Mouse (Mus musculus): ENCODE data around the gene Snai1.

The Snai1 gene

DNA sequence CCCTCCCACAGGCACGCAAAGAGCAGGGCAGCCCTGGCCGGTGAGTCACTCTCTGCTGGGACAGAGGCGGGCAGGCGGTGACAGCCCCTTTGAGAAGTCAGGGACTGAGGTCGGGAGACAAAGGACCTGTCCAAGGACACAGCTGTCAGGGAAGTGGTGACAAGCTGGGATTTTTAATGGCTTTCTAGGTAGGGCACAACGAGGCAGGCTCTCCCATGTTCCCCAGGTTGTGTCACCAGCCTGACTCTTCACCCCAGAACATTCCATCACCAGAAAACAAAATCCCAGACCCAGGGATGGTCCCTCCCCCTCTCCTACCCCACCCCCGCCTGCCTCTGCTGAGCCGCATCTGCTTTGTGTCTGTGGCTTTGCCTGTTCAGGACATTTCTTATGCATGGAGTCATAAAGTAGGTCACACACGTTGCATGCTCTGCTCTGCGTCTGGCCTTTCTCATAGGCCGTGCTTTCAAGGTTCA, 15.0 kb downstream of the Snai1 start:
- no peak for DNase-seq

DNA sequence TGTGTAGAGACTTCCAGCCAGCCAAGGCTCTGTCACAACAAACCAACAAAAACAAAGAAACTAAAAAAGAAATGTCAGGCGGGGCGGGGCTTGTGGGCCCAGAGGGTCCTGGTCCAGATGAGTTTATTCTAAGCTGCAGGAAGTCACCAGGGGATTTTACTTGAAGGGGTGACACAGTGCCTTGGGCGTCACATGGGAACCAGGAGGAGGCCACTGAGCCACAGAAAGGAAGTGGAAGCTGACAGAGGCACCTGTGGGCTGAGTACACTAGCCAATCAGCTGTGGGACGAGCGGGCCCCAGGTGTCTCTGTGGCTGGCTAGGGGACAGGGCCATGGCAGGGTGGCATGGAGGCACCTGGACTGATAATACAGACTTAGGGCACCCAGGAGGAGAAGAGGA, 17.8 kb downstream of the Snai1 start:
- DNase-seq, result no peak

DNA sequence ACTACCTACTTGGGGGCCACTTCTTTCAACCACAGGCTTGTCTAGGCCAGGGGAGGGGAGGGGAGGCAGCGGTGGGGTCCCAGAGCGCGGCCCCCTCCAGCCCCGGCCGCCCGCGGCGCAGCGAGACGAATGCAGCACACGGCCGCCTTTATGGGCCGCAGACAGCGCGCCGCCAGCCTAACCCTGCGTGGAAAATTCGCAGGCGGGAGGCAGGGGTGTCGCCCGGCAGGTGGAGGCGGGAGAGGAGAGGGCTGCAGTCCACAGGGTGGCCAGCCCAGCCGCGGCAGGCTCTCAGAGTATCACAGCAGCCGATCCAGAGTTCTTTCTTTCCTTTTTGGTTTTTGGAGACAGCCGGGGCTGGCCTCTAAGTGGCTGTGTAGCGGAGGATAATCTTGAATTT, 21.4 kb downstream of the Snai1 start:
- DNase-seq, result peak; percentile 56

DNA sequence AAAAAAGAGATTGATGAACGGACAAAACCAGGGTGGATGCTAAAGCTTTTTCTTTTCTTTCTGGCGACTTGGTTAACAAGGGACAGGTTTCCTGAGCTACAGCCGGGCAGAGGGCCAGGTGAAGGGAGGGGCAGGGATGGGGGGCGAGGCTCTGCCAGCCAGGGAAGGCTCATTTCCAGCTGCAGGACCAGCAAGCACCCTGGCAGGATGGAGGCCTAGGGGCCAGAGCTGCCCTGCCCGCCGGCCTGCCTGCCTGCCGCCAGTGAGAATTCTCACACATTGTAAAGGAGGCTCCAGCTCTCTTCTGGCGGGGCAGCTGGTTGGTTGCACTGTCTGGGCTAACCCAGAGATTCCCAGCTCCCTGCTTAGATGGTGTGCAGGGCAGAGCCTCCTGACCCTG, 24.1 kb downstream of the Snai1 start:
- no peak for DNase-seq

DNA sequence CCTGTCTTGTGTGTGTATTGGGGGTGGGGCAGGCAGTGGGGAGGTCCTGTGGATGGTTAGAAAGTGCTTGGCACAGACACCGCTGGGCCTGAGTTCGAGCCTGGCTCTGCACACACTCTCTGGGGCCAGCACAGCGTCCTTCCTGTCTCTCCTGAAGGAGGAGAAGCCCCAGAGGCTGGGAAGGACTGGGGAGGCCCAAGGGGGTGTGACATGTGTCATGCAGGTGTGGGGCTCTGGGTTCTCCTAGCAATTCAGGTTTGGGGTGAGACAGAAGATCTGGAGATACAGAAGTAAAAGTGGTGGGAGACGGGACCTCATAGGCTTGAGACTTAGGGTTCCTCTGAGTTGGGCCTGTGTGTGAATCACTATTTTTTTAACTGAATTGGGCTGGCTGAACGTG, 25.0 kb downstream of the Snai1 start:
- no peak for DNase-seq

DNA sequence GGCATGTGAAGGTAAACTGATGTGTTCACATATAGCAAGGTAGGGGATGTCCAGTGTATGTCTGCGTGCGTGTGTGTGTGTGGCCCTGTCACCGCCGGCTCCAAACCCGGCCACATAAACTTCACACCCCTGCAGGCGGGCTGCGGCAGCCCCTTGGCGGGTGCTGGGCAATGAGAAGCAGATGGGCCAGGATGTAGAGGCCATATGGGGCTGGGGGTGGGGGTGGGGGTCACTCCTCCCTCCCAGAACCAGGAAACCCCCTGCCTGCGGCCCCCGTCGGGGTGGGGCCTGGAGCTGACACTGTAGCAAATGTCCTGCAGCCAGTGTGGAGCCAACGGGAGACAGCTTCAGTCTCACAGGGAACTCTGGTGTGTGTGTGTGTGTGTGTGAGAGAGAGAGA, 25.7 kb downstream of the Snai1 start:
- DNase-seq, result peak; percentile 81

DNA sequence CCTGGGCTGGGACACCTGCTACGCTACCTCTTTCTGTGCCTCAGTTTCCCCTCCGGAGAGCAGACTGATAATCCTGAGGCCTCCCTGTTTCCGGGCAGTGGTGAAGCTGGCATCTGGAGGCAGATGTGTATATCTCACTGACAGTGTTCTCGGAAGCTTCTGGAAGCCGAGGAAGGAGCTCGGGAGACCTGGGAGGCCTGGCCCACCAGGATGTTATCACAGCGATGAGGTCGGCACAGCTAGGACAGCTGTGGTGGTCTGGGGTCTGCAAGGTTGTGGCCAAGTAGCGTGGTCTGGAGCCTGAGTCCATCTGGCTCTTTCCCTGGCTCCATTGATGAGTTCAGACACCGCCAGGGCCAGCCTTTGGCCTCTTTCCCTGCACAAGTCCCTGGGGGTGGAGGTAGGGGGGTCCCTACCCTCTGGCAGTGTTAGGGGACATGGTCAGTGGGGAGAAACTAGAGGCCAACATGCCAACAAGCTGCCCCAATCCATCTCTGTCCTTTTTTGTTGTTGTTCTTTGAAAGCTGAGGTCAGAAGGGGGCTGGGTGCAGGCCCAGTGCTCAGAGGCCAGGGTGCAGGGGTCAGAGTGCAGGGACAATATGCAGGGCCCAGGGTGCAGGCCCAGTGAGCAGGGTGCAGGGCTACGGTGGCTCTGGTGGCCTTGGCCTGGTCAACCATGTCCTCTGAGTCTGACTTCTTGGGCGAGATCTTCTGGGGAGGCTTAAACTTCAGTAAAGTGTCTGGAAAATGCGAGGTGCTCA, 26.7 kb downstream of the Snai1 start:
- no peak for DNase-seq

DNA sequence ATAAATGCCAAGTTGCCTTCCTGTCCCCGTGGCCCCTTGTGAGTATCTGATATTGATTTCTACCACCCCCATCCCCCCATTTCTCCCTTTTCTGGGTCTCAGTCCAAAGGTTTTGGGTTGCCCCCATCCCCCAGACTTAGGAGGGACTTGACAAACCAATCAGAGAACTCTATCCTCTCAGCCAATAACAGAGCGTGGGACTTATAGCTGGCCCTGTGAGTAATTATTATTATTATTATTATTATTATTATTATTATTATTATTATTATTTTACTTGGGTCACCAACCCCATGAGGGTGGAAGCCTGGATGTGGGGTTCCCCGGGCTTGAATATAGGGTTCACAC, 27.3 kb downstream of the Snai1 start:
- no peak for DNase-seq

DNA sequence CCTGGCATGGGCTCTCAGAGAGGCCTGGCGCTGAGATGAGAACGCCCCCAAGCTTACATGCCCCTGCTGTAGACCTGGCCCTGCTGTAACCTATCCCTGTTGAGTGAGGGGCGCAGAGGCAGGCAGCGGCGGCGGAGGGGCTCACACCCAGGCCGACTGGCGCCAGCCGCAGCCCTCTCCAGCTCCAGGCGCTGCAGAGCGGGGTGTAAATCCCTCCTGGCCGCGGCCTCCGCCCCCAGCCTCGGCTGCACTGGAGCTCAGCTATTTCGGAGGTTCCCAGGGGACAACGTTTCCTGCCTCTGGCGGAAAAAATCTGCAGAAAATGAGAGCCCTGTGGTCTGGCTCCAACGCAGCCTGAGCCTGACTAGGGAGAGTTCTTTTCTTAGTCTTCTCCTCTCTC, 27.7 kb downstream of the Snai1 start:
- DNase-seq, result peak; percentile 90

DNA sequence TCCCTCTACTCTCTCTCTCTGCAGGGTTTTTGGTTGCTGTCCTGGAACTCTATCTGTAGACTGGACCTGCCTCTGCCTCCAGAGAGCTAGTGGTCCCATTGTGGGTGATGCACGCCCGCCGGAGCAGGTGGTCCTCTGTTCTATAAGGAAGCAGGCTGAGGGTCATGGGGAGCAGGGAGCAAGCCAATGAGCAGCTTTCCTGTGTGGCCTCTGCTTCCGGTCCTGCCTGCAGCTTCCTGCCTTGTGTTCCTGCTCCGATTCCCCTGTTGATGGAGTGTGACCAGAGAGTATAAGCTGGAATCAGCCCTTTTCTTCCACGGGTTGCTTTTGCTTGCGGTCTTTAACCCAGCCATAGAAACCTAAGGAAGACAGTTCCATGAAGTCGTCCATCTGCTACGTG, 30.1 kb downstream of the Snai1 start:
- no peak for DNase-seq

DNA sequence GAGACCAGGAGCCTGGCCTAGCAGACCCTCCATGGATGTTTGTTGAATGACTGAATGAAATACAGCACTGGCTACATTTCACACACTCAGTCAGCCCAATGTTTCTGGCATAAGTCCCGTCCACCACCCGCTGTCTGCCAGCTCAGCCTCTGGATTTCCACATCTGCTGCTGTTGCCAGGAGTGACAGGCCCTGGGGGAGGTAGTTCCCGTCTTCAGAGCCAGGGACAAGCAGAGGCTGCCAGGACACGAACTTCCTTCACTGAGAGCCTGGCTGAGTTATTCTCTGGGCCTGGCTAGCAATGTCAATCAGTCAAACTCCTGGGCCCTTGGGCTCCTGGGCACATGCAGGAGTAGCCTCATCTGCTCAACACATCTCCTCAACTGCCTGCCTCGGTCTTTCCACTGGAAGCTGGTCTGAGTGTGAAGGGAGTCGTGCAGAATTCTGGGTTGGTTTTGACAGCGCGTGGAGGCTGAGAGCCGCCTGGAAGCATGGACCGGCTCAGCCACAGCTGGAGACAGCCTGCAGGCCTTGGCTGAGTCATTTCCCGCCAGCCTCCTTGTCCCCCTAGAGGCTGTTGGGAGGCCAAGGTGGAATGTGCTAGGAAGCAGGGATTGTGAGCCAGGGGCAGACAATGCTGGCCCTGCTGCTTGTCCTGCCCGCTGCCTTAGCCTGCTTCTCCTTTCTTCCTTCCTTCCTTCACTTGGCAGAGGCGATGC, 32.1 kb downstream of the Snai1 start:
- no peak for DNase-seq

DNA sequence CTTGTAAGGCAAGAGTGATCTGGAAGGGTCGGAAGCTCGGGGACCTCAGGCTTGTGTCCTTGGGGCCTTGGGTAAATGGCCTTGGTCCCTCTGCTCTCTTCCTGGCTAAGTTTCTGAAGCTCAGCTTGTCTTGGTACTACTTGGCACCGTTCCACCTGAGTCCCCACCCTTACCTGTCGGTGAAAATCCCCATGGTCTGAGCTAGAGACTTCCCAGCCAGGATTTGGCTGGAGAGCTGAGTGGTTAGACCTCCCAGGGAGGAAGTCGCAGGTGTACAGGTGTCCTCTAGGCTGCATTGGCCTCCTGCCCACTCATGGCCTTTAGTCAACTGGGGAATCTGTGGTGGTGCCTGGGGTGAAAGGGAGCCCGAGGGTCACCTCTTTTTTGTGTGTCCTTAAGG, 32.8 kb downstream of the Snai1 start:
- DNase-seq, result no peak

DNA sequence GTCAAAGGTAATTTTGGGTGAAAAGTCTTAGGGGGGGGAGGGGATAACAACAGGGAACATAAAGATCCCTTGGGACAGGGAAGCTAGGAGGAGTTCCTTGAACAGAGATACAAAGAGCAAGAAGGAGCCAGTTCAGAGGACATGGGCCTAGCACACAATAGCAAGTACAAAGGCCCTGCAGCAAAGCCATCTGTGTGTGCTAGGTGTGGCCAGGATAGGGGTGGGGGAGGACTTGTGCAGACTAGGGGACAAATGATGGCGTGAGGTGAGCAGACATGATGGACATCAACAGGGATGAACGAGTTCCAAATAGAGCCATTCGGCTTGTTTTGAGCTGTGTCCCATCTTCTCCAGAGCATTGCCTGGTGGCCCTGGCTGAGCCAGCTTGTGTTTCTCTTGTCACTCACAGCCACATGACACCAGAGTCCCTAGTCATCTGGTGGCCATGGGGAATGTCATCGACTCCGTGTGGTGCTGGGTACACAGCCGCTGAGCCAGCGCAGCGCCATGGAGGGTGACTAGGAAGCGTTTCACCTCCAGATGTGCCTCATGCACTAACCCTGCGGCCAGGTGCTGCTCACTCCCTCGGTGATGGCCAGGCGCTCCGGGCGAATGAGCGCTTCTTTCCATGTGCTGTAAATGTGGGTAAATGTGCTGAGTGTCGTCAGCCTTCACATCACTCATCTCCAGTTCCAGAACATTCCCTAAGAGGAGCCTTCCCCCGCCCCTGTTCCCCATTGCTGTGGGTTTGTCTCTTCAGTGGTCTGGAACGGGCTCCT, 33.6 kb downstream of the Snai1 start:
- no peak for DNase-seq

DNA sequence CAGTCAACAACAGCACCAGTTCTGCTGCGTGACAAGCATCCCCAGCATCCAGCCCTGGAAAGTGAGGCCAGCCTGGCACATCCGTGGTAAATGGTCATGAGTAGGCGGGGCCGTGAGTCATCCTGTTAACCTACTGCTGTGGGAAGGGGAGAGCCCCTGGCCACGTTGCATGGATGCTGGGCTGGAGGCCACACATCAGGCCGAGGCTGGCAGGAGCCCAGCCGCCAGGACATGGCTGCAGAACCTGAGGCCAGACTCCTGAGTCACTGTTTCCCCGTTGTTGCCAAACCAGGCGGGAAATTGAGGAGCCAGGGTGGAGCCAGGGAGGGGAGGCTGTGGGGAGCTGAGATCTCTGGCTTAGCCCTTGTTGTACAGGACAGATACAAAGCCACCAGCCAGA, 36.8 kb downstream of the Snai1 start:
- DNase-seq, result no peak

DNA sequence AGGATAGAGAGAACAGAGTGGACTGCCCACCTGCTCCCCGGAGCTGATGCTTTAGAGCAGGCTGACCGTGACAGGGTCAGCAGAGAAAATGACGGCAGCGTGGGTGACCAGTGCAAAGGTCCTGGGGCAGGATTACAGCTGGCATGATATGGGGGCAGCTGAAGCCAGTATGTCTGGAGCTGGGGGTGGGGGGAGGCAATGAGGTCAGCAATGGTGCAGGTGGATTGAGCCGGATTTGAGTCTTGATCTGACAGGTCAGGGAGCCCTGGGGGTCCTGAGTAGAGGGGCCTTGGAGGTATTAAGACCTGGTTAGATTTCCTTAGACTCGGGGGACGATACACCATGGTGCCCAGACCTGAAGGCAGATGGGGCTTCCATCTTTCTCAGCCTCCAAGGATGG, 37.6 kb downstream of the Snai1 start:
- no peak for DNase-seq

DNA sequence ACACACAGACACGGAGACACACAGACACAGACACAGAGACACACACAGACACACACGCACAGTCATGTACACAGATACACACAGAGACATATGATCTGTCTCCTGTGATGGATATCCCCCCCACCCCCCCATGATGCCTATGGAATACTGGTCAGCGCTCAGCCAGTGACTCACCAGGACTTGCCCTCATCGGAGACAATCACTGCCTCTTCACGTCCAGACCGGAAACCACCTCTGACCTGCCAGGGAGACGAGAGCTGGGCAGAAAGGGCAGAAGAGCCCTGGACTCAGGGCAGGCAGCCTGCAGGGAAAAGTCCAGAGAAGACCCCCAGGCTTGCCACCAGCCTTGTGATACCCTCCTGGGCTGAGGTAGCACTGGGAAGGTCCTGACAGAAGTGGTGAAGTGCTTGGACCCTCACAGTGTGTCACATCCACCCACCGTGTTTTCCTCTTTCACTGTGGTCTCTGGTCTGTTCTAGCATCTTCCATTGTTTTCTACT, 38.2 kb downstream of the Snai1 start:
- DNase-seq, result no peak

DNA sequence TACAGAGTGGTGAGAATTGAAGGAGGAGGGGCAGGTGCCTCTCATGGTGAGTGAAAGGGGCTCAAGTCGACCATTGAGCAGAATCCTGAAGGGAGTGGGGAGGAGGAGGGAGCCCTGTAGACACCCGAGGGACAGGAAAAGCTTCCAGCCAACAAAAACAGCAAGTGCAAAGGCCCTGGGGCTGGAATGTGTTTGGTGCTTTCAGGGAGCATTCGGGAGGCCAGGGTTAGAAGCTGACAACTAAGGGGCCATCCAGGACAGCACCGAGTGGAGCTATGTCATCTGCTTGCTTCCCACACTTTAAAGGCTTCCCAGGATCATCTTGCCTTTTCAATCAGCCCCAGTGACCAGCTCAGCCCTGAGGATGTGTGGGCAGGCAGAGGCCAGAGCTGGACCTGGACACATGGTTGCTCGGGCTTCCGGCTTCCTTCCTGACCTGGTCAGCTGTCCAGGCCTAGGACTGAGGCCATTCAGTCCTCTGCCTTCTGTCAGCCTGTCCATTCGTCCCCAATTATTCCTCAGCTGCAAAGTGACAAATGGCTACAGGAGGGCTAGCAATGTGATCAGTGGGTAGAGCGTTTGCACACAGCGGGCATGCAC, 39.3 kb downstream of the Snai1 start:
- no peak for DNase-seq

DNA sequence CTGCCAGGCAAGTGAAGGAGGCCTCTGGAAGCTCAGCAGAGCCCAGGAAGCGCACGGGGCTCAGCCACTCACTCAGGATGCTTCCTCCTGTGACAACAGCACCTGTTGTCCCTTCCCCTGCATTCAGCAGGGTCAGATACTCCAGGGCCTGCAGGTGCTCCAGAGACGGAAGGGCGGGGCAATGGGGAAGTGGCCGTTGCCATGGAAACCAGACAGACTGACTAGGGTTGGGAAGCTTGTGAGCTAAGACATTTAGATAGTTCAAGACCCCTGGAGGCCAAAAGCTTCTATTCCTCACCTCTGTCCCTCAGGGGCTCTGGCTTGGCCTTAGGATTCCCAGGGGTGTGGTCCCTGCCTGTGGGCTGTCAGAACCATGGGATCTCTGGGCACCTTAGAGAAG, 40.5 kb downstream of the Snai1 start:
- peak; percentile 64 for DNase-seq

DNA sequence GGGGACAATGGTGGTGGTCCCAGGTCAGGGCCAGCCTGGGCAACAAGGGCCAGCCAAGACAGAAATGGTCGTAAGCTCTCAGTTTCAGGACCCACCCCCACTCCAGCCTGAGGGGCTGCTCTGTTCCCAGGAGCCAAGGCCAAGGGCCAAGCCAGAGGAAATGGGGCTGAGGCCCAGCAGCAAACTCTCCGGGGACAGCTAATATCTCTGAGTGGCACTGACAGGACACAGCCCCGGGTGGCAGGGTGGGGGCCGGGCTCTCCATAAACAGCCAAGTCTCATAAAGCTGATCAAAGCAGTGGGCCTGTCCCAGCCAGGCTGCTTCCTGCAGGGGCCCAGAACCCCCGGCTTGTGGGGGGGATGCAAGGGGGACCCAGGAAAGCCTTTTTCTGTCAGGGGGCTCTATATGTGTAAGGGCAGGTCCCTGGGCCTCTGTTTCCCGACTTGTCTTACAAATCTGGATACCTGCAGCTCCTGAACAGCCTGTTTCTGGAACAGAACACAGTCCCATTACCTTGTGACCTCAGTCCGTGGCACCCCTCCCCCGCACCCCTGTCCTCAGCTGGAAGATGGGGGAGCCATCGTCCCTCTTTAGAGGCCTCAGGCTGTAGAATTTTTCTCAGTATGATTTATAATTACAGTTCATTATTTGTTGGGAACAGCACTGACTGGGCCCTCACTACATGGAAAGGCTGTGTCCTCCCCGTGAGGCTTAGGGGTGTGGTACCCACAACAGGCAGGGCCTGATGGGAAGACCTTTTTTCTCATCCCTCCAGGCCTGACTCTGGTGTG, 45.4 kb downstream of the Snai1 start:
- DNase-seq, result peak; percentile 75

DNA sequence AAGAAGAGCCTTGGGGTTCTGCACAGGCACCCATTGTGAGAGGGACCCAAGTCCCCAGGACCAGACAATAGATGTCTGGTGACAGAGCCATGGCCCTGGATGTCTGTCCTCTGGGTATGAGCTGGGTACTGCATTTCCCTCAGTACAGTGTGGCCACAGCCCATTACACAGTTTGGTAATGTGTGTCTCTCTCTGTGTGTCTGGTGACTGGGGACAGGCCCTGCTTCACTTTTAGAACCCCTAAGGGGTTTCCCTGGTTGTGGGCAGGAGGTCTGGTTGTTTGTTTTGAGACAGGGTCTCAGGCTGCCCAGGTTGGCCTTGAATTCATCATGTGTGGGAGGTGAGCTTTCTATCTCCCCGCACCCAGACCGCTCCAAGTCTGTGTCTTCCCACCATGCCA, 47.3 kb downstream of the Snai1 start:
- no peak for DNase-seq

DNA sequence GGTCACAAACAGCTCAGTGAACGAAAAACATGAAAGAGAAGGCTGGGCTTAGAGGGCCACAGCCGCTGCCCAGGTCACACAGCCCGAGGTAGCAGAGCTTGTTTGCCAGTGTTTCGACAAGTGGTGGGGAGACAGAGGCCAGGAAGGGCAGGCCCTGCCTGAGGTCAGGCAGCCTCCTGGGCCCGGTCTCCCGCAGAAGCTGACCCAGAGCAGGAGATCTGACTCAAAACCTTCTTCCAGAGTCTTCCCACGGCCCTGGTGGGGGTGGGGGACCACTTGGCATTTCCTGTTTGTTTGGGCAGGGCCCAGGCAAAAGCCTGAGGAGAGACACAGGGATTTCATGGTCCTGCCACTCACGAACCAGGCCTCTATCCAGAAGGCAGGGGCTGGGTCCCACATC, 48.0 kb downstream of the Snai1 start:
- DNase-seq, result no peak

DNA sequence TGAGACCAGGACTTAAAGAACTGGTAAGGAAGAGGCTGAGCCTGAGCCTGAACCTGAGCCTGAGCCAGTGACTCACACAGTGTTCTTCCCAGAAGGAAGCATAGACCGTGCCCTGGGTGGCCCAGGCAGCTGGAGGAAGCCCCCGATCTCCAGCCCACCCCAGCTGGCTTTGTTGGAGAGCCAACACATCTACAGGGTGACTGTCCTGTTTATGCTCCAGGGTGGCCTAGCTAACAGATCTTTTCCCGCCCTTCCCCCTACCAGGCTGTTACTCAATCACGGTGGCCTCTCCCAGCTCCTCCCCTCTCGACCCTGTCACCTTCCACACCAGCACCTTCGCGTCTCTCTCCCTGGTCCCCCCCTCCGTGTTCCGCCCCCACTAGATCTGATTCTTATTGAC, 49.0 kb downstream of the Snai1 start:
- DNase-seq, result peak; percentile 57
